Mouse (Mus musculus) heart, postnatal 10 days (tissue): Measurements from ENCODE around the gene Bahd1. TPM values are rescaled to one million over a fixed set of nuclear protein-coding genes. Genes with fewer than 3 reads are reported as not detected.

ENCODE experiments used
- DNase-seq, 2 experiments: peaks; one replicate each; pipeline ENCODE4 v3.0.0; 2021
- intact Hi-C: fragments of 180-260 bp; cut with DNase I; formaldehyde crosslinking; loops from one replicate; pipeline ENCODE4 v1.15.1; 2025
- total RNA-seq, 2 experiments: library from RNA; stranded (reverse); gene quantifications; 2 replicates each; pipeline ENCODE4 v1.2.3; 2021

The Bahd1 gene
- total RNA-seq: 10 to 100 TPM; 13.4 to 18.4 TPM

DNA sequence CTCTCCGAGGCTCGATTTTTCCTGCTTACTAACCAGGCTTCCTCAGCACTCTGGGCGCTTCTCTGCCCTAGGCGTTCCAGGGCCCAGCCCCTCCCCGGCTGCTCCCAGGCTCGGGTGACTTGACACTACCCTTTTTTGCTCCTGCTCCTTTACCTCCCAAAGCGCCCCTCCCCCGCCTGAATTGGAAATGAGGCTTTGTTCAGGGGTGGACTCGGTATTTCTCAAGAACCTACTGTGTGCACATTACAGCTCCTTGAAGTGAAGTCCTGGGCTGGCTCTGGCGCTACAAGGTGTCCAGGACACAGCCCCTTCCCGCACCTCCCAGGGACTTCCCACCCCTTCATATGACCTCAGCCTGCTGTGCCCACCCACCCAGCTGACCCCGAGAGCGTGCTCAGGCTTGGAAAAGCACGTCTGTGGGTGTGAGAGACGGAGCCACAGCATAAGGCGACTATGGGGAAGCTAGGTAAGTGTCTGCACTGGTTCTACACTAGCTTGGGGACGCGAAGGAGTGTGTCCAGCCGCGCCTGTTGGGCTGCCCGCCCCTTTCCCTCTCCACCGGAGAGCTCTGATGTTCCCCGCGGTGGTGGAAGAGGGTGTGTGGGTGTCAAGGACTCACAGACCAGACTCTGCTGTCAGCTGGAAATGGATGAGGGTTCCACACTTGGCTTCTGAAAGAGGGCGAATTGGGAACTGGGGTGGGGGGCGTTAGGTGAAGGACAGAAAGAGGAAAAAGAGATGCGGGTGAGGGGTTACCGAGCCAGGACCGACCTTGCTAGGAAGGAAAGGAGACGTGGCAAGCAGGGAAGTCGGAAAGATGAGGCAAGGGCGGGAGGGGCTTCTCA, at the start of gene Bahd1:
Gene Bahd1, plus strand, starts transcription at position 397 of the 845 bp plus-strand sequence.
- intact Hi-C loops: no loop called here
- DNase-seq: peak in 1 of 2 experiments; percentile 38

GRCm38 (mm10) chr2:118851756-118852155, 48.4 kb upstream of the Bahd1 start:
- intact Hi-C loops: no loop called here
- DNase-seq: no peak

DNA sequence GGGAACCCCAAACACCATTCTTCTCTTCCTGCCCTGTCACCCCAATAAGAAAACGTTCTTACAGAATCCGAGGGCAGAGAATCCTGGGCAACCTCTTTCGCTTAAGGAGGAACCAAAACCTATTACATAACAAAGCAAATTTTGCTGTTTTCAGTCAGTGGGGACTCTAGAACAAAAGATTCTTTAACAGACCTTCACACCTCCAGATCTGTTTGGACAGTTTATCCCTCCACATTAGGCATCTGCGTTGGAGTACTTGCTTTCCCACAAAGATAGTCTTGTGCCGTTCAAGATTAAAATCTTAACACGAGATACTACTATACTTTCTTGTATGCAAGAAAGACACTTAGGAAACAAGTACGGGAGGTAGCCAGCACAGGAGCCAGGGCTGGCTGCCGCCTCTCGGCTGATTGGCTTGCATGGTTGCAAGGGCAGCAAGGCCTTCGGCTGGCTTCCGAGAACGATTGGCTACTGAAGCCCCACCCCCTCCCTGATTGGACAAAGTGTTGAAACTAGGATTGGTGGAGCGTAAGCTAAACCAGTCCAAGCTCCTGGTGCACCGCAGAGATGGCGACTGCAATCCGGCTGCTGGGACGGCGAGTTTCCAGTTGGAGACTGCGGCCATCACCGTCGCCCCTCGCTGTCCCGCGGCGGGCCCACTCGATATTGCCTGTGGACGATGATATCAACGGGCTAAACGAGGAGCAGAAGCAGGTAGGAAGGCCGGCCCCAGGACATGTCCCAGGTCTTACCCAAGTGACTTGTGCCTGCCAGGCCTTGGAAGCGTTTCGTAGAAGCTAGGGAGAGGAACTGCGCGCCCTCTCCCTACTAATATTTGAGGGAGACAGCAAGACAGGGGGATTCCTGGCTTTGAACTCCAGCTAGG, 38.5 kb upstream of the Bahd1 start, which contains the start of gene Ivd:
Gene Ivd, plus strand, starts transcription at position 501 of the 886 bp plus-strand sequence.
- peak; percentile 92 to 95 for DNase-seq
- intact Hi-C loops: loop anchor here (5.0 kb wide), 1 partner anchor 49 kb away; the partner anchor contains the start of gene Knstrn

GRCm38 (mm10) chr2:118862340-118862675, 37.9 kb upstream of the Bahd1 start:
- intact Hi-C loops: loop anchor here (5.0 kb wide), 1 partner anchor 50 kb away; the partner anchor contains the start of gene Knstrn
- no peak for DNase-seq

DNA sequence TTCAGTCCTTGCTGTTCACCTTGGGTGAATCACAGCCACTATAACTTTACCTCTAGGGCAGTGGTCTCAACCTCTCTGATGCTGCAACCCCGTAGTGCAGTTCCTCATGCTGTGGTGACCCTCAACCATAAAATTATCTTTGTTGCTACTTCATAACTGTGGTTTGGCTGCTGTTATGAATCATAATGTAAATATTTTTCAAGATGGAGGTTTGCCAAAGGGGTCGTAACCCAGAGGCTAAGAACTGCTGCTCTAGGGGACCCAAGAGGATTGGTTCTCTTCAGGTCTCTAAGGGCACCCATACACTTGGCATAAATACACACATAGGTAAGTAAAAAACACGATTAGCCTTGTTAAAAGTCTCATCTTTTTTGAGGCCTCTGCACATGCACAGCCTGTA, 29.6 kb upstream of the Bahd1 start:
- intact Hi-C loops: no loop called here
- no peak for DNase-seq

- no peak for DNase-seq
- intact Hi-C loops: no loop called here
Measured at GRCm38 (mm10) chr2:118871032-118871431, 29.1 kb upstream of the Bahd1 start.

GRCm38 (mm10) chr2:118873018-118873417, 27.2 kb upstream of the Bahd1 start:
- intact Hi-C loops: no loop called here
- DNase-seq: no peak

DNA sequence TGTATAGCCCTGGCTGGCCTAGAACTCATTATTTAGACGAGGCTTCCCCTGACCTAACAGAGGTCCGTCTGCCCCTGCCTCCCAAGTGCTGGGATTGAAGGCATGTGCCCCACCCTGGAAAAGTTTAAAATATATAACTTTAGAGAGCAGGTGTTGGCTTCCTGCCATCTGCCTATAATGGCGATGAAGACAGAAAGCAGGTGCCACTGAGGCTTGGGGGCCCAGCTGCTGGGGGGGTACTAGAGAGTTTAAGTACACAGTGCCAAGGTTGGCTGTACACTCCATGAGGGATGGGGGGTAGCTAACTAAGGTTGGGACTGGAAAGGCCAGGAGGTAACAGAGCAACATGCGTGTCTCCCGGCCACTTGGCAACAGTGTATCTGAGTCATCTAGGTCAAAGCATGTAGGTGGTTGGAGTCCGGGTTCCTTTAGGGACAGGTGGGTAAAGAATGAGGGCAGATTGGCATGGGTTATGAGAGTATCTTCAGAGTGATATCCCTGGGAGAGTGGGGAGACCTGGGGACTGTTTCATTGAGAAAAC, 26.2 kb upstream of the Bahd1 start:
- intact Hi-C loops: no loop called here
- no peak for DNase-seq

GRCm38 (mm10) chr2:118875316-118875715, 24.9 kb upstream of the Bahd1 start:
- intact Hi-C loops: no loop called here
- no peak for DNase-seq

DNA sequence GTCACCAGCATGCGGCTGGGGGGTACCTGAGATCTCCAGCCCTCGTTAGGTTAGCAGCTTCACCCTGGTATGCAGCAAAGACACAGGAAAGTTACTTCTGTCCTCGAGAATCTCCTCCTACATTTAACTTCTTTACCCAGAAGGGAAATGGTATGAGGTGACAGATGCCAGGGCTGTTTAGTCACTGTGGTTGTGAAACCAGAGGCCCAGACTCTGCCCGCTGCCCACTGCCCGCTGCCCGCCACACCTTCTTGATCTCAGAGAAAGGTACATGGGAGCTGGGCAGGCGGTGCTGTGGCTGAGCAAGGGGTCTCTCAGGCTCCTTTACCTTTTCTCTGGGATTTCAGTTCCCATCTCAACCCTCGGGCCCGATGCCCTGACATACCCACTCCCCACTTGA, 23.7 kb upstream of the Bahd1 start:
- intact Hi-C loops: no loop called here
- DNase-seq: no peak

- DNase-seq: peak in 1 of 2 experiments; percentile 37
- intact Hi-C loops: loop anchor here (5.0 to 10.0 kb wide), 2 partner anchors 394 to 616 kb away; no protein-coding TSS in a partner anchor
Measured at GRCm38 (mm10) chr2:118881019-118881418, 19.2 kb upstream of the Bahd1 start.

DNA sequence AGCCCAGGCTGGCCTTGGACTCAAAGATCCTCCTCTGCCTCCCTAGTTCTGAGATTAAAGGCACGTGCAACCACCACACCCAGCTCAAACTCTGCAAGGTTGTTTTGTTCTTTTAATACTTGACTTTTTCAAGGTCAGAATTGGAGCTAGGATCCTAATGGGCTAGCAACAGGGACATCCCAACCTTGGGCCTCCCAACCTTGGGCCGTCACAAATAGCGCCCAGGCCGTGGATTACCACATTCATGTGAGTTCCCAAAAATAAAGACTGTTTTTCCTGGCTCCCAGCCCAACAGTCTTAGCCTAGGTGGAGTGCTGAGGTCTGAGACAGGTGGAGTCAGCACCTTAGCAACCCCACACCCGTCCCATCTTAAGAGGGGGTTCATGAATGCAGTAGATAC, 18.2 kb upstream of the Bahd1 start:
- intact Hi-C loops: loop anchor here (2.0 to 10.0 kb wide), 4 partner anchors 139 to 617 kb away; no protein-coding TSS in a partner anchor
- no peak for DNase-seq

DNA sequence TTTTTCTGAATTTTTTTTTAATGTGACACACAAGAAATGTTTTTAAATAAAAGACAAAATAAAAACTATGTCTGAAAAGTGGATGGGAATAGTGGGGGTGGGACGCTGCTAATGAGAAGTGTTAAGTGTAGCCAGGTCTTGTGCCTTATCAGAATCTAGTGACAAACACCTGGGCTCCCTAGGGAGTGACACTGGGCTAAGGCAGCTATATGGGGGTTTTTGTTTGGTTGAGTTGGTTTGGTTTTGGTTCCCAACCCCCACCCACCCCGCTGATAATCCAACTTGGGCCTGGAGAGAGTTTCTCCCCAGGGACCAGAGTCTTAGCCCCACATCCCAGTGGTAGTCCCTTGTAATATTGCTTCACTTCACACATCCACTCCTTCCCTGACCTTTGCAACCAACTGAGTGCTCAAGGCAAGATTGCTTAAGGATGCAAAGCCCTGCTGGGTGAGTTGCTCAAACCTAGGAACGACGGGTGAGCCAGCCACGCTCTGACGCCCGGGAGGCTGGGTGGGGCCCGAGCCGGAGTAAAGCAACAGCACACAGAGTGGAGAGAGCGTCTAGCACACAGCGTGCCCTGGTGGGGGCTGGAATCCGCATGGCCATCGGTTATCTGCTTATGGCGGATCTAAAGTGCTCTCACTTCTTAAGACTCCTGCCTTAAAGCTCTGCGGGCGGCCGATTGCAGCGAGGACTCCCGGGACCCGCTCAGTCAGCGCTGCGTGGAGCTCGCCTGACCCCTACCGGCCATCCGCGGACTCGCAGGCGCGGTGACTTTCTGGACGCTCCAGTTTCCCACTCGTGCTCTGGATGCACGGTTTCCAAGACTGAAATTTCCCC, 17.1 kb upstream of the Bahd1 start:
- peak; percentile 89 to 93 for DNase-seq
- intact Hi-C loops: loop anchor here (1.0 to 10.0 kb wide), 7 partner anchors 93 to 618 kb away; no protein-coding TSS in a partner anchor

DNA sequence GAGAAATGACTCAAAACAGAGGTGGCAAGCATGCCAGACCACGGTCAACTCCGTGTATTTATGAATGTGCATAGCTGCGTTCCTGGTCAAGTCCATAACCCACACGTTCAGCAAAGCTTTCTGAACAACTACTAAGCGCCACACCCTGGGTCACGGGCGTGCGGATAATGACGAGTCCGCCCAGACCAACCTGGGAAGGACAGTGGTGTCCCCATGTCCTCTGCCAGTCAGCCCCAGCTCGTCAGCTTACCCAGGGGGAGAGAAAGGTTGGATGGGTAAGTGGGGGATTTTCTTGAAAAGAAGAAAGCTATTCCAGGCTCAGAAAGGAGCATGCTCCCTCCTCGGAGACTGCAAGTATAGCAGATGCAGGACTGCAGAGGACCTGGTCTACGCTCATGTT, 12.7 kb upstream of the Bahd1 start:
- intact Hi-C loops: loop anchor here (10.0 kb wide), 1 partner anchor 623 kb away; no protein-coding TSS in a partner anchor
- DNase-seq: no peak

GRCm38 (mm10) chr2:118887845-118888548, 12.2 kb upstream of the Bahd1 start:
- peak; percentile 69 to 73 for DNase-seq

GRCm38 (mm10) chr2:118891173-118891572, 9.0 kb upstream of the Bahd1 start:
- intact Hi-C loops: no loop called here
- DNase-seq: no peak

More at GRCm38 (mm10) chr2:118887845-118888548, 12.2 kb upstream of the Bahd1 start:
- intact Hi-C loops: loop anchor here (10.0 kb wide), 1 partner anchor 623 kb away; no protein-coding TSS in a partner anchor

- DNase-seq: peak; percentile 54
- intact Hi-C loops: no loop called here
Measured at GRCm38 (mm10) chr2:118895990-118896913, 3.9 kb upstream of the Bahd1 start.

DNA sequence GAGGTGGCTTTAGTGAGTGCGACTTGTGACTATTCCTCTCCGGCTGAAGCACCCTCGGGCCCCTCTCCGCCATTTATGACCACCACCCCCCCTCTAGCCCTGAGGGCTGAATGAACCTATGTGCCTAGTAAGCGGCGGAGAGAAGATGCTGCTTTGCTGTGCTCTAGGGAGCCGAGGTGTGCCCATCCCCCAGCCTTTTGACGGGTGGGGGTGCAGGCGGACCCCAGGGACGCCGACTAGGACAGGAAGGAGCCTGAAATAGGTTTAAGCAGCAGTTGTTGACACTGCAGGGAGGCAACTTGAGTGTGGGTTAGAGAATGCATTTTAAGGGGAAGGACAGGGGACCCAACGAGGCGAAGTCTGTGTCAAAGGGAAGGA, 3.3 kb upstream of the Bahd1 start:
- DNase-seq: peak in 1 of 2 experiments; percentile 36
- intact Hi-C loops: no loop called here
